Mouse (Mus musculus): ENCODE data around the gene Eml5.

The Eml5 gene

GRCm38 (mm10) chr12:98900881-98901801 is at the start of gene Eml5:
Eml5 (minus strand) TSS chr12:98901484.
- DNase-seq = peak; percentile 90 to 95

- DNase-seq = no peak
Observed at GRCm38 (mm10) chr12:98932856-98933255, 31.6 kb upstream of the Eml5 start.

GRCm38 (mm10) chr12:98932441-98932840 is 31.2 kb upstream of the Eml5 start:
- no peak for DNase-seq

- DNase-seq = no peak
Observed at GRCm38 (mm10) chr12:98931174-98931573, 29.9 kb upstream of the Eml5 start.

GRCm38 (mm10) chr12:98920194-98920991 is 19.1 kb upstream of the Eml5 start, which contains the start of gene Ttc8:
Ttc8 (plus strand) TSS chr12:98920574.
- peak; percentile 93 to 94 for DNase-seq

GRCm38 (mm10) chr12:98910096-98910495 is 8.8 kb upstream of the Eml5 start:
- DNase-seq = no peak

GRCm38 (mm10) chr12:98905466-98905865 is 4.2 kb upstream of the Eml5 start:
- no peak for DNase-seq

- no peak for DNase-seq
Observed at GRCm38 (mm10) chr12:98900341-98900880, 873 bp downstream of the Eml5 start.

- no peak for DNase-seq
Observed at GRCm38 (mm10) chr12:98899676-98900075, 1.6 kb downstream of the Eml5 start.

GRCm38 (mm10) chr12:98896761-98897160 is 4.5 kb downstream of the Eml5 start:
- DNase-seq = no peak

- DNase-seq = no peak
Observed at GRCm38 (mm10) chr12:98884515-98884914, 16.8 kb downstream of the Eml5 start.

GRCm38 (mm10) chr12:98881796-98882195 is 19.5 kb downstream of the Eml5 start:
- no peak for DNase-seq

- no peak for DNase-seq
Observed at GRCm38 (mm10) chr12:98878693-98879092, 22.6 kb downstream of the Eml5 start.

GRCm38 (mm10) chr12:98875216-98875615 is 26.1 kb downstream of the Eml5 start:
- DNase-seq = no peak

GRCm38 (mm10) chr12:98872836-98873235 is 28.4 kb downstream of the Eml5 start:
- no peak for DNase-seq

GRCm38 (mm10) chr12:98863436-98863835 is 37.8 kb downstream of the Eml5 start:
- DNase-seq = no peak

GRCm38 (mm10) chr12:98860316-98860715 is 41.0 kb downstream of the Eml5 start:
- DNase-seq = no peak

GRCm38 (mm10) chr12:98850767-98851166 is 50.5 kb downstream of the Eml5 start:
- peak; percentile 63 to 82 for DNase-seq

- no peak for DNase-seq
Observed at GRCm38 (mm10) chr12:98844774-98845173, 56.5 kb downstream of the Eml5 start.

GRCm38 (mm10) chr12:98840135-98840534 is 61.1 kb downstream of the Eml5 start:
- DNase-seq = no peak

- DNase-seq = no peak
Observed at GRCm38 (mm10) chr12:98837940-98838339, 63.3 kb downstream of the Eml5 start.

GRCm38 (mm10) chr12:98835466-98835865 is 65.8 kb downstream of the Eml5 start:
- no peak for DNase-seq

- DNase-seq = no peak
Observed at GRCm38 (mm10) chr12:98834879-98835278, 66.4 kb downstream of the Eml5 start.

Data from cerebellum, postnatal 25 days (tissue).